Mouse (Mus musculus) thymus, postnatal 25 days (tissue): Measurements from ENCODE around the gene Pramel1.
"Not testable (repeated sequence)": the region's sequence is repeated elsewhere in the genome, so short reads cannot be mapped to it uniquely, and the experiment has no call there.

Experiments
- DNase-seq: peaks from one replicate; pipeline ENCODE4 v3.0.0; 2022

Pramel1 gene

DNA sequence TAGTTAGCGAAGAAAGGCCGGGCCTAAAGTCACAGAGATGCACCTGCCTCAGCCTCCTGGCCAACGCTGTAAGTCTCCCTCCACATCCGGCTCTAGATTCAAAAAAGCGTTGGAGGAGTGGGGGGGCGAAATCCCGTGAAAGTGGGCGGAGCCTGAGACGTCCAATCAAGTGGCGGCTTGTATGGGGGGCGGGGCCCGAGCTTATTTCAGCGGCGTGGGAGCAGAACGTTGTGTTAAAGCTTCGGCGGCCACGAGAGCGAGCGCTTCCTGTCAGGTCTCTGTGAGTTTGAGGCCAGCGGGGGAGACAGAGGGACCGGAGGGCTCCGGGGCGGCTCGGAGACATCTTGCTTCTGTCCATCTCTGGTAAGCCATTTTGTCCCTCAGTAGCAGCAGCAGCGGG lies at the start of gene Pramel1:
TSS of gene Pramel1 (plus strand) at position 248 of the 400 bp plus-strand sequence.
- DNase-seq: no peak

DNA sequence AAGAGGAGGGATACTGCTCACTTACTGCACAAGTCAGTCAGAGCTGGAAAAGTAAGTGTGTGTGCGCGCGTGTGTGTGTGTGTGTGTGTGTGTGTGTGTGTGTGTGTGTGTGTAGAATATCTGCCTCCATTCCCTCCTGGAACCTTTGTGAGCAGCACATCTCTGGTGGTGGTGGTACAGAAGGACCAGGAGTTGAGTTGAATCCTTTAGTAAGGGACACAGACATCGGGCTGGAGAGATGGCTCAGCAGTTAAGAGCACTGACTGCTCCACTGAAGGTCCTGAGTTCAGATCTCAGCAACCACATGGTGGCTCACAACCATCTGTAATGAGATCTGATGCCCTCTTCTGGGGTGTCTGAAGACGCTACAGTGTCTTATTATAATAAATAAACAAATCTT lies 48.7 kb upstream of the Pramel1 start:
- not testable (repeated sequence) for DNase-seq

DNA sequence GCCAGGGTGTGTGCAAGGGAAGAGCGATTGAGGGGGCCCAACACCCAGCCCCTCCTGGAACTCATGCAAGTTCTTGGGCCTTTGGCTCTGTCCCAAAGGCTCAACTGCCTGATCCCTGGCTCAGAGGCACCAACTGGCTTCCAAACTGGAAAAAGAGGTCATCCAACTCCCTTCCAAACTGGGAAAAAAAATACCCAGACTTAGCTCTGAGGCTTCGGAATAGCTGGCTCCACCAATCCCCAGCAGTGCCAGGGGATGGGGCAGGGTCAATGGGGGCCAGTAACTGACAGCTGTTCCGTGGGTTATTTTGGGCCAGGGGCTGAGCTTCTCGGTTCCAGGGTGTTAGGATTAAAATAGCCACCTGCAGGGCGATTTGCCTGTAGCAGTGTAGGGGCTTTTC lies 45.5 kb upstream of the Pramel1 start:
- no peak for DNase-seq

GRCm38 (mm10) chr4:143349484-143349906 lies 44.7 kb upstream of the Pramel1 start, which contains the start of gene Lrrc38:
Gene Lrrc38 (plus strand): TSS chr4:143349757.
- no peak for DNase-seq

DNA sequence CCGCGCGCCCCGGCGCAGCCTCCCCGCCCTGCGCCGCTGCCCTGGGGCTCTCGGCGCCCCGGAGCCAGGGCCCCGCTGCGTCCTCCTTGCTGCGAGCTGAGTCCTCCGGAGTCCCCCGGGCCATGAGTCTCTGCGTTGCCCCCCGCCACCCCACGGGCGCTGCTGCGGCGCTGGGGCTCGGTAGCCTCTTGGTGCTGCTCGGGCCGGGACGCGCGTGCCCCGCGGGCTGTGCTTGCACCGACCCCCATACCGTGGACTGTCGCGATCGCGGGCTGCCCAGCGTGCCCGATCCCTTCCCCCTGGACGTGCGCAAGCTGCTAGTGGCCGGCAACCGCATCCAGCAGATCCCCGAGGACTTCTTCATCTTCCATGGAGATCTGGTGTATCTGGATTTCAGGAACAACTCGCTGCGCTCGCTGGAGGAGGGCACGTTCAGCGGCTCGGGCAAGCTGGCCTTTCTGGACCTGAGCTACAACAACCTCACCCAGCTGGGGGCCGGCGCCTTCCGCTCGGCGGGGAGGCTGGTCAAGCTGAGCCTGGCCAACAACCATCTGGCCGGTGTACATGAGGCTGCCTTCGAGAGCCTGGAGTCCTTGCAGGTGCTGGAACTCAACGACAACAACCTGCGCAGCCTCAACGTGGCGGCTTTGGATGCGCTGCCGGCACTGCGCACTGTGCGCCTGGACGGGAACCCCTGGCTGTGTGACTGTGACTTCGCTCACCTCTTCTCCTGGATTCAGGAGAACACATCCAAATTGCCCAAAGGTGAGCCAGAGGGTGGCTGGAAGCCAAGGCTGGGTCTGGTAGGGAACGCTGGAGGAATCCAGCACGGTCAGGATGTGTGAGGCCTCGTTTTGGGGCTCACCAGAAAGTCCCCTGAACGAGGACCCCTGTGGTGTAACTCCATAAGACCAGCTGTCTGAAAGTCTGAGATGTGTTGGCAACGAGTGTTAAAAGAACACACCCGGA lies 43.9 kb upstream of the Pramel1 start:
- no peak for DNase-seq

- DNase-seq: no peak
Measured at GRCm38 (mm10) chr4:143352301-143352700, 41.9 kb upstream of the Pramel1 start.

- no peak for DNase-seq
Measured at GRCm38 (mm10) chr4:143361520-143361919, 32.7 kb upstream of the Pramel1 start.

GRCm38 (mm10) chr4:143366415-143367041 lies 27.7 kb upstream of the Pramel1 start:
- no peak for DNase-seq

DNA sequence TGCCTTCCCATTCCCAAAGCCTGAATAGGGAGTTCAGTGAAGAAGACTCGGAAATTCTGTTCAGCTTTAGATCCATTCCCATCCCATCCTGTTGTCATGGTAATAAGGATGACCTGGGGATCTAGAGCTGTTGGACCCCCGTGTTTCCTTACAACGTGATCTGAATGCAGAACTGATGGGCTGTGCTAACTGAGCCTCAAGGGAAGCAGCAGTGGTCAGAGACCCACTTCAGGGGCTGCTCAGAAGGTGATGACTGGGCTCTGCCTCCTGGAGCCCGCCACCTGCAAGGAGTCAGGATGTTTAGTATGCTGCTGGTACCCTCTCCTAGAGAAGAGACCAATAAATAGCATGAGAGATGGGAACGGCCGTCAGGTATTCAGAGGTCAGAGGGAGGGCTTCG lies 14.7 kb upstream of the Pramel1 start:
- no peak for DNase-seq

DNA sequence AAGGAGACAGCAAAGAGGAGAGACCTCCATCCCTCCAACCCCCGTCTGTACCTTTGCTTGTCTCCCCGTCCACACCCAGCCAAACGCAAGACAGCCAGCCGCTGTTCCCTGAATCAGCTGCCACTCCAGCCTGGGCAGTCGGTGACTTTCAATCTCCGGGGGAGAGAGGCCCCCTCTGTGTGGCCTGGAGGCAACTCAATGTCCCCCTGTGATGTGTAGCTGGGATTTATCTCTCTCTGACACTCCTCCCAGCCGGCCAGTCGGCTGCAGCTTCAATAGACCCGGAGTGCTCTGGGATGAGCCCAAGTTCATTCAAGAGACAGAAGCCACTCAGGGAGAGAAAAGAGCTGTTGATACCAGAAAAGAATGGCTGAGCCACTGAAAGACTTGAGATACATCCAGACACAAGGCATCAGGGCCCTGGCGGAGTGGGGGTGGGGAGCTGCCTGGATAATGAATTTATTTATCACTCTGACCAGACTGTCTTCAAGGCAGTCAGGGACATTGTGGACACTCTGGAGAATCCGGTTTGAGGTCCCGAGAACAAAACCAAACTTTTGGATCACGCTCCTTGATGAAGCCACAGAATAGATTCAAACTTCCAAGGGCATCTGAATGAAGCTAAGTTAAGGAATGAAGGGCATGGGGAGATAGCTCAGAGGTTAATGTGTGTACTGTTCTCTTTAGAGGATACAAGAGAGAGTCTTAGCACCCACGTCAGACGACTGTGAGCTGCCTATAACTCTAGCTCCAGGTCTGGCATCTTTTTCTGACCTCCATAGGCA lies 14.1 kb upstream of the Pramel1 start:
- no peak for DNase-seq

DNA sequence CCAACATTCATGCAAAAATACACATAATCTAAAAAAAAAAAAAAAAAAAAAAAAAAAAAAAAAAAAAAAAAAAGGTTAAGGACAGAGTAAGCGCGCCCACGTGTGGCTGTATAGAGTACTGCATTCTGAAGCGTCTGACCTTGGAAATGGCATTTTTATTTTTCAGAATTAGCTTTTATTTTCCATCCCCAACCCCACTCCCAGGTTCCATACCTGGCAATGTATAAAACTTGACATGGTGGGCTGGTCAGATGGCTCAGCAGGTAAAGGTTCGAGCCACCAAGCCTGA lies 13.6 kb upstream of the Pramel1 start:
- DNase-seq: no peak

GRCm38 (mm10) chr4:143382163-143382562 lies 12.1 kb upstream of the Pramel1 start:
- DNase-seq: no peak

- no peak for DNase-seq
Measured at GRCm38 (mm10) chr4:143383646-143384045, 10.6 kb upstream of the Pramel1 start.

GRCm38 (mm10) chr4:143388955-143389702 lies 5.1 kb upstream of the Pramel1 start:
- peak; percentile 17 for DNase-seq

- DNase-seq: no peak
Measured at GRCm38 (mm10) chr4:143411566-143412218, 17.5 kb downstream of the Pramel1 start.

GRCm38 (mm10) chr4:143412219-143413092 lies 18.2 kb downstream of the Pramel1 start, which contains the start of gene Pramef8:
Gene Pramef8 (plus strand): TSS chr4:143412426.
- DNase-seq: peak; percentile 88

DNA sequence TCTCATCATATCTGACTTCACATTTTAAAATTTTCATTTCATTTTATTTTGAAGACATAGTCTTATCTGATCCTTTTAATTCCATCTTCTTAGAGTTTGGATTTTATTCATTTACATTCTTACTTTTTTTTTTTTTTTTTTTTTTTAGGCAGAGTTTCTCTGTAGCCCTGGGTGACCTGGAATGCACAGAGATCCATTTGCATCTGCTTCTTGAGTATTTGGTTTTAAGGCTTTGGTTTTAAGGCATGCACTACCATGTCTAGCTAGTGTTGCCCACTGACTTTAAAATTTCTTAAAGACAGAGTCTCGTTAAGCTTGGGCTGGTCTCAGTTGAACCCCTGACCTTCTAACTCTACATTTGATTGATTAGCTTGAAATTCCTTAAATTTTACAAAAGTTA lies 19.4 kb downstream of the Pramel1 start:
- no peak for DNase-seq

- DNase-seq: no peak
Measured at GRCm38 (mm10) chr4:143414121-143414520, 19.9 kb downstream of the Pramel1 start.

DNA sequence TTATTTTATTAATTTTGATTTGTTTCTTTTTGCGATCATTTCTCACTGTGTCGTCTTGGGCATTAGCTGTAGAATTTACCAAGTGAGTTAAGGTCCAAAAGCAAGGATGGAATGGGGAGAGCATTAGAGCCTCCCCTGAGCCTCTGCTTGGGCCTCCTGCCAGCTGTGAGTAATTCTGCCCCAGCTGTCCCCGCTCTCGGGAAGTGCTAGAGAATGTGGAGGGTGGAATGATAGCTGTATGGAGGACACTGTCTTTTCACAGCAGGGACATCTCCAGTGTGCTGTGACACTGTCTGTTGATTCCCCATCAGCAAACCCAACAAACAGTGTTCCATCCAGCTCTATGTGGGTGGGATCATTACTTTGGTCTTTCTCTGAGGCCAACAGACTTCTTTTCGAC lies 32.5 kb downstream of the Pramel1 start:
- not testable (repeated sequence) for DNase-seq
